Mouse (Mus musculus) cerebellum, adult 2 months (tissue): ENCODE data around the gene Grb10.

Experiments used
- CTCF ChIP-seq: fragments of 200-500 bp; IDR thresholded peaks from 2 replicates; pipeline ENCODE4 v1.5.1; 2011; ENCODE audit warnings: low read depth, mild to moderate bottlenecking, control low read depth, low read length, moderate library complexity, borderline replicate concordance; ENCODE audit not compliant: insufficient read depth
- POLR2A ChIP-seq: fragments of 200-500 bp; IDR thresholded peaks from 2 replicates; pipeline ENCODE4 v1.6.1; 2011; ENCODE audit warnings: low read length, control low read depth, borderline replicate concordance; ENCODE audit not compliant: insufficient read depth

DNA sequence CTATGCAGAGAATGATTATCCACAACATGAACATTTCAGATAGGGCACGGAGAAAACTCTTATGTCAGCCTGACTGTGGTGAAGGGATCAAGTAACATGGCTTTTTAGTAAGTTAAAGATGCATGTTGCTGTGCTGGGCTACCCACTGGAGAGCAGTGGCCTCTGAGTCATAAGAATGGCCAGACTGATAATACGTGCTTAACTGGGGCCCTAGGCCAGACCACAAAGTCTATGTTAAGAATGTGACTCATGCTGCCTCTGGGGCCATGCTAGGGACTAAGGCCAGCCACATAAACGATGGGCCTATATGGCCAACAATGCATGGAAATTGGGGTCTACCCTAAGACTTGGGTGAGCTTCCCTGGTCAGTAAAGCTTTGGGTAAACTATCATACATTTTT lies 98.9 kb downstream of the Grb10 start:
- TF ChIP-seq CTCF: no peak
- TF ChIP-seq POLR2A: no peak
